Mouse (Mus musculus) liver, embryonic 14.5 days (tissue): Measurements from ENCODE around the gene 4930426L09Rik.

Source experiments
- CTCF ChIP-seq: IDR thresholded peaks from 2 replicates; pipeline ENCODE4 v1.5.1; 2016; ENCODE audit warnings: antibody characterized with exemption, low read depth, control low read depth
- EP300 ChIP-seq: IDR thresholded peaks from 2 replicates; pipeline ENCODE4 v1.6.1; 2016; ENCODE audit warnings: antibody characterized with exemption, low read depth

DNA sequence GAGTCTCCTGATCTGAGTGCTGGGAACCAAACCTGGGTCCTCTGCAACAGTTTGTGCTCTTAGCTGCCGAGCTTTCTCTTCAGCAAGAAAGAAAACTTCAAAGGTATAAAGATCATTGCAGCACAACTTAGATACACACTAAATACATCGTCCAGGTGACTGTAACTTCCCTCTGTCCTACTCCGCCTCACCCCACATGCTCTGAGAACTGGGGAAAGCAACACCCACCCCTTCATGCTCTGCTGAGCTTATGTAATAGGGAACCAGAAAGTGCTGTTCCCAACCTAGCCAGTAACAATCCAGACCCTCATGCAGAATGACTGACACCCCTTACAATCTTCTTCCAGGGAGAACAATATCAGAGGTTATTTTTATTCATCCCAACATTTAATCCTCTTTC, 41.7 kb upstream of the 4930426L09Rik start:
- TF ChIP-seq CTCF (no peak), EP300 (no peak)
